Mouse (Mus musculus): ENCODE measurements around the gene Atp11b. TPM values are rescaled to one million over a fixed set of nuclear protein-coding genes. Genes with fewer than 3 reads are reported as not detected.

Atp11b gene
- total RNA-seq, 4 experiments from 2014 or later: 37.7 to 55.2 (median 47.5) TPM

DNA sequence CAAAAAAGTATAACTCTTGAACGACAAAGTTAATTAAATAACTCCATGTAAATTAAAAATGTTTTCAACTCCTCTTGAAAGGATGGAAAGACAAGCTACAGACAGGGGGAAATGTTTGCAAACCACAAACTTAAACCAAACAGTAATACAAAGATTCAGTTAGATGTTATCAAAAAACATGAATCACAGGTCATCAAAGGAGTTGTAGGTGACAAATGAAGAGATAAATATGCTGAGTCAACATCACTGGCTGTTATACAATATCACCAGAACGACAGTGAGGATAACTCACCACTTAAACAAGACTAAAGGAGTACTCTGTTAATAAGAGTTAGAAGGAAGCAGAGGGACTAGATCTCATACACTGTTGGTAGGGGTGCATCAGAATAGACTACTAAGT lies 48.1 kb downstream of the Atp11b start:
- DNase-seq: no peak

DNA sequence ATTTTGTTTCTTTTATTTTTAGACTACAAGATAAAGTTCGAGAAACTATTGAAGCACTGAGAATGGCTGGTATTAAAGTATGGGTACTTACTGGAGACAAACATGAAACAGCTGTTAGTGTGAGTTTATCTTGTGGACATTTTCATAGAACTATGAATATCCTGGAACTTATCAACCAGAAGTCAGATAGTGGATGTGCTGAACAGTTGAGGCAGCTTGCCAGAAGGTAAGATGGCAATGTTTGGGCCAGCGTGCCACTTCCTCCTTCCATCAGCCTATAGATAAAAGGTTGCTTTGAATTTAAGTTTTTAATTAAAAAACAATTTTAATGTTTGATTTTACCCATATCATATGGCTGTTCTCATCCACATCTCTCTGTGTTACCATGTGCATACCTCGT lies 66.0 kb downstream of the Atp11b start:
- DNase-seq: no peak

DNA sequence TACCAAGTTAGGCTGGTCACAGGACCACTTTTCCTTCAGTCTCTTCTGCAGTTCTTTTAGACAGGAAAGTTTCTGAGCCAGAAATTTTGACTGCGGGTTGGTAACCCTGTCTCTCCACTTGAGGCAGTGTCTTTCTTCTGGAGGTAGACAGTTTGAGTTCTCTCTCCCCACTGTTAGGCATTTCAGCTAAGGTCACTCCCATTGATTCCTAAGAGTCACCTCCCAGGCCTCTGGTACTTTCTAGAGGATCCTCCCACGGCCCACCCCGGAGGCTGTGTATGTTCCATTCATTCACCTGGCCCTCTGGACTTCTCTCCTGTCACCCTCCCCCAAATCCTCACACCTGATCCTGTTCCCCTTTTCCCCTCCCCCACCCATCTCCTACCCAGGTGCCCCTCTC lies 68.1 kb downstream of the Atp11b start:
- DNase-seq: no peak

DNA sequence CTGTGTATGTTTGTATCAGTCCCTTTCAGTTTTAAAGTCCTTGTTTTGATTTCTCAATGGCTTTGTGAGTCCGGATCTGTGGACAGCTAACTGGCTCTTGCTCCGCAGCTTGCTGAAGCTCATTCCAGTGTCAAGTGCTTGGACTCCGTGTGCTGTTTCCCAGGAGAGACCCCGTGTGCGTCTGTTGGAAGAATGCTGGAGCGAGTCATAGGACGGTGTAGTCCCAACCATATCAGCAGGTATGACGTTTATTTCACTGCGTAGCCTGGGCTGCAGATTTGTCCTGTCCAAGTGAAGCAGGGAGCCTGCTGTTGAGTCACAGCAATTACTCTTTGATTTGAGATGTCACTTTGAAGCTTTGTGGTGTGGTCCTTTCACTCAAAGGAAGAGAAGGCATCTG lies 95.4 kb downstream of the Atp11b start:
- DNase-seq: no peak

DNA sequence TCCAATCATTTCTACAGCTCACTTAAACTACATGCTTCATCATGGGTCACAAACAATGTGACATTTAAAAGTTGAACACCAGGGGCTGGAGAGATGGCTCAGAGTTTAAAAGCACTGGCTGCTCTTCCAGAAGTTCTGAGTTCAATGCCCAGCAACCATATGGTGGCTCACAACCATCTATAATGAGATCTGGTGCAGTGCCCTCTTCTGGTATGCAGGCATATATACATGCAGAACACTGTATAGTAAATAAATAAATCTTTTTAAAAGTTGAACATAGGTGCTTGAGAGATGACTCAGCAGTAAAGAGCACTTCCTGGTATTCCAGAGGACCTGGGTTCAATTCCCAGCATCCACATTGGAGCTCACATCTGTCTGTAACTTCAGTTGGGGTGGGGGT lies 129.4 kb downstream of the Atp11b start:
- DNase-seq: no peak

DNA sequence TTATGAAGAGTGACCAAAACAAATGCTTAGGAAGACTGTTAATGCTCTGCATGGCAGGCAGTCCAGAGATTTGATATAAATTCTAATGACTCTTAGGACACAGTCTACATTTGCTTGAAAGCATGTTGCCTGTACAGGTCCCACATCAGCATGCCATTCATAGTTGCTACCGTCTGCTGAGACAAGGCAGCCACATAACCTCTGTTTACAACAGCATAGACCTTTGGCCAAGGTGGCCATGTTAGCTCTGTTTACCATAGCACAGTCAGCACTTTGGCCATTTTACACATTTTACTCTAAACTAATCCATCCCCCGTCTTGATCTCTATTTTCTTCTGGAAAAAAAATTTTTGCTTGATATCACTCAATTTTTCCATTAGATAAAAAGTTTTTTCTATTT lies 135.6 kb downstream of the Atp11b start:
- DNase-seq: no peak

DNA sequence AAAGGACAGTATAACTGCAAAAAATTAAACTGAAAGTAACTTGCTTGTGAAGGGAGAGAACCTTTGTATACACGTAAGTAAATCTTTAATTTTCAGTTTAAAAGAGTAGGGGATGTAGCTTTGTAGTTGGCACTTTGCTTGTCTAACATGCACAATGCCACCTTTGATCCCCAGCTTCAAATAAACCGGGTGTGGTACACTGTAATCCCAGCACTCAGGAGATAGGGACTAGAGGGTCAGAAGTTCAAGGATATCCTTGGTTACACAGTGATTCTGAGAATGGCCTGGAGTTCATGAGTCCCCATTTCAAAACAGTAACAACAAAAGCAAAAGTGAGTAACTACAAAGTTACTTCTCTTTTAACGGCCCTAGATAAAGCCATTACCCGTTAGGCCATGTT lies 137.2 kb downstream of the Atp11b start:
- DNase-seq: no peak

DNA sequence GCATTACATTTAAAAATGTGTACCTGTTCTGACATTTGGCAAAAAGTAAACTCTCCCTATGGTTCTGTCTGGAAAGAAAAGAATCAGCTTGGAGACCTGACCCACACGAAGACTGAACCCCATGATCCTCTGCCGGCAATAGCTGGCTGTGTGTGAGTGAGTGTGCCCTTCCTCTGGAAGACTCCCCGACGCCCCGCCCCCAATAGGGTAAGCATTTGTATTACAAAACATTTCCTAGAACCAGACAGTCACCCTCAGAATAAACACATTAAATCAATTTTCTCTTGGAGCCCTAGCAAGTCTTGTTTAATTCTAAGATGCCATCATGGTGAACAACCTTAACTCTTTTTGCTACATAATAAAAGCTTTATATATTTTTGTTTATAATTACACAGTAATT lies 139.2 kb downstream of the Atp11b start:
- no peak for DNase-seq

DNA sequence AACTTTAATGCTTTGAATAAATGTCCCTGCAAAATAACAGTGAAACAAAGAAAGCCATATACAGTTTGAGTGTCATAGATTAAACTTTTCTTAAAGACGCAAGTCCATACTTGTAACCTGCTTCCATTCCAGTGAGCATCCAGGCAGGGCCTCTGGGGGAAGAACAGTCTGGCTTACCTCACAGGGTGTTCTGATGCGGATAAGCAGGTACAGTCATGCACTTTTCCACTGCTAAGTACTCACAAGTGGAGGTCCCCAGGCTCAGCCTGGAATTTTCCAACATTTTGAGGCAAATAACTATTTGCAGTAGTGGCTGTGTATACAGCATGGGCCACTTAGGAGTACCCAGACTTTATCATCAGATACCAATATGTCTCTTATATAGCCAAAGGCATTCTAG lies 144.0 kb downstream of the Atp11b start:
- no peak for DNase-seq

DNA sequence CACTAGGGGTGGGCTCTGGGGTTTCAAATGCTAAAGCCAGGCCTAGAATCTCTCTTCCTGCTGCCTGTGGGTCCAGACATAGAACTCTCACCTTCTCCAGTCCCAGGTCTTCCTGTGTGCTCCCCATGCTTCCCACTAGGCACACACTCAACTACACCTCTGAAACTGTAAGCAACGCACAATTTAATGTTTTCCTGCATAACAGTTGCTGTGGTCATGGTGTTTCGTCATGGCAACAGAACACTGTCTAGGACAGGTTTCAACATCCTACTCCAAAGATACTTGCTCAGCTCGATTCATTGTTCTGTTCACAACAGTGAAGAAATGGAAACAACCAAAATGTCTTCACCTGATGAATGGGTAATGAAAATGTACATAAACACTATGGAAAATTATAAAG lies 145.2 kb downstream of the Atp11b start:
- DNase-seq: no peak

DNA sequence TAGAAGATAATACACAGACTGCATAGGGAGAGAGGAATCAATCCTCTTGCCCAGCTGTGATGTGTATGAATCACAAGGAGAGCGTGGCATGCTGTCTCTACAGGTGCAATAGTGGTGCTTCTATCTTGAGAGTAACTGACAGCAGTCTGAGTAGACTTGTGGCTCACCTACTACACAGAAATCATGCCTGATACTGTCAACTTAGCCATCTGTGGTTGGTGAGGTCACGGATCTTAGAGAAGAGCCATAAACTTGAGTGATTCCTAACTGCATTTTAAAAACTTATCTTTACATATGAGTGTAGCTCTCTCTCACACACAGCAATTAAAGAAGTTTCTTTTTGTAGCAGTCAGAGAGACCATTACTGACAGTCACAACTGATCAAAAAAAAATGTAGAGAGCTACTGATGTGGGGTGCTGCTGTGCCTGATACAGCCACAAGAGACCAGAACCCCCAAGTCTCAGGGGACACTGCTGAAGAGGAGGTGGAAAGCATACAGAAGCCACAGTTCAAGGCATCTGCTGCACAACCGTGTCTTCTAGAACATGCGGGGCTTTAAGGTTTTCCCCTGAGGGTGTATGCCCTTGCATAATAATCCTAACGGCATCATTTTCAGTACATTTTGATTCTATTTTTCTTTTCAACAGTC lies 146.8 kb downstream of the Atp11b start:
- DNase-seq: no peak

Other genes with a start within 250 kb of the Atp11b start
- gene Dcun1d1, start 183.3 kb downstream of the Atp11b start, total RNA-seq (2022): 10 to 100 TPM; 74.5 to 85.3 (median 77.8) TPM
- gene Mccc1, start 246.6 kb downstream of the Atp11b start, total RNA-seq (2022): 100 to 1,000 TPM in 2 of 4 experiments, 10 to 100 TPM in 2; 86.4 to 114 (median 101) TPM